8 mouse cellular contexts compared by ENCODE assay signal in genomic region chr5:48371890-48372766, GRCm38 (mm10). TPM values are rescaled to one million over a fixed set of nuclear protein-coding genes. Genes with fewer than 3 reads are reported as not detected.
DNase-seq lines count a peak whose midpoint lies in the region; ATAC-seq lines count a peak whose summit lies in the region.

No protein-coding gene starts in this region.

- intact Hi-C loops in gastrocnemius, postnatal 14 days (cut with DNase I; ENCODE audit: low total_unique reads): no loop called here
- intact Hi-C loops in left cerebral cortex, postnatal 10 days (cut with DNase I): no loop called here

- DNase-seq in adrenal gland, adult (ENCODE audit: inconsistent age in 2 of 2, low spot score in 1 of 2): peak; percentile 93 to 98
- DNase-seq in embryo, embryonic 10.5 days (ENCODE audit: low spot score): peak; percentile 97
- DNase-seq in gastrocnemius, postnatal 14 days: peak; percentile 92
- DNase-seq in left cerebral cortex, postnatal 10 days (ENCODE audit: extremely low spot score in 1 of 2, low spot score in 2 of 2): peak; percentile 92 to 95
- peak; percentile 94 for DNase-seq in right cerebral cortex, postnatal 25 days
- peak; percentile 85 to 92 for DNase-seq in urinary bladder, postnatal 4 days (ENCODE audit: low spot score in 2 of 2)

- ATAC-seq in inflammation-experienced regulatory T-cells, adult 6 months: peak; percentile 99
- ATAC-seq in megakaryocyte-erythroid progenitor cell, adult 5-6 weeks (replicated peaks; ENCODE audit: low FRiP score, low TSS enrichment, poor library complexity, severe bottlenecking): peak; percentile 100

RNA-seq across cellular contexts. Expression of gene 5730480H06Rik, which starts 44.4 kb away (rescaled TPM):
- total RNA-seq in gastrocnemius, postnatal 14 days (2021): 1 to 10 TPM; 4.7 to 6.3 TPM
- 10 to 100 TPM; 11.0 to 15.0 (median 11.0) TPM for polyA plus RNA-seq in inflammation-experienced regulatory T-cells, adult 6 months (2017; shearing (Covaris generic))
- 10 to 100 TPM; 15.7 to 19.2 TPM for total RNA-seq in left cerebral cortex, postnatal 10 days (2021)
- total RNA-seq in megakaryocyte-erythroid progenitor cell, adult 5-6 weeks (2014; fragmentation: Nextera tagmentation): 27.2 and 43.0 TPM in 2 replicates
- 9.3 and 12.0 TPM in 2 replicates for total RNA-seq in megakaryocyte-erythroid progenitor cell, adult 5-6 weeks (2017)

Comparison
In these comparisons a context has a peak if more than half of its experiments do, and no peak if none do; other contexts are left out.
1. Peak in every context shown above with its lines: DNase-seq and ATAC-seq.